ENCODE assay signal across 12 mouse cellular contexts in genomic region chrX:36047451-36047850, GRCm38 (mm10).
DNase-seq lines count a peak whose midpoint lies in the region; ATAC-seq and TF ChIP-seq lines count a peak whose summit lies in the region.
"Had no signal": no experiment of that assay in that cellular context is flagged by ENCODE, and none has a peak within 500 bp of the region (broad histone marks: within the 10 kb centered on the region; RNA-seq: fewer than 3 reads in every experiment).

No protein-coding gene starts in this region.

- H3K27me3 ChIP-seq in kidney, adult 2 months (replicated peaks; ENCODE audit: control insufficient read depth, insufficient read depth, low read length) = no peaks in the 10 kb centered on the region
- no peaks in the 10 kb centered on the region for H3K27me3 ChIP-seq in kidney, embryonic 14.5 days (ENCODE audit: control insufficient read depth, insufficient read depth, low read length)

- no peaks in the 10 kb centered on the region for H3K9me3 ChIP-seq in kidney, embryonic 14.5 days (ENCODE audit: control insufficient read depth, low read length)

- peak; percentile 35 for DNase-seq in adrenal gland, postnatal 10 days
- no peak for DNase-seq in adrenal gland, adult 18-20 months (ENCODE audit: low spot score in 2 of 2)
- peak; percentile 72 for DNase-seq in kidney, adult 2 months
- DNase-seq in urinary bladder, postnatal 14 days (ENCODE audit: low spot score) = peak; percentile 15
- DNase-seq in urinary bladder, postnatal 25 days (ENCODE audit: low spot score) = no peak
- no peak for DNase-seq in layer of hippocampus, postnatal 25 days (ENCODE audit: extremely low spot score in 1 of 2, low spot score in 1 of 2)
- no peak for DNase-seq in natural killer cell, adult 2 months (ENCODE audit: low spot score in 2 of 2)
- DNase-seq: cerebellum, postnatal 10 days; gastrocnemius, postnatal 10 days; thymus, postnatal 14 days had no signal

- no peaks in the 10 kb centered on the region for H3K36me3 ChIP-seq in kidney, adult 2 months (ENCODE audit: control insufficient read depth, insufficient read depth, low read length)
- no peaks in the 10 kb centered on the region for H3K36me3 ChIP-seq in kidney, embryonic 14.5 days (ENCODE audit: control insufficient read depth, insufficient read depth, low read length)

- no peak for ATAC-seq in kidney, embryonic 14.5 days (ENCODE audit: low FRiP score, low TSS enrichment)

- WGBS in kidney, adult 2 months = 4% methylated on average over 1 of the region's 1 CpGs
- 82% methylated on average over 1 of the region's 1 CpGs for WGBS in kidney, embryonic 14.5 days

- no peak overlapping the region for H3K4me2 ChIP-seq in kidney, embryonic 14.5 days (replicated peaks; ENCODE audit: low read depth, low read length)

- no peak overlapping the region for H3K4me3 ChIP-seq in kidney, adult 2 months (ENCODE audit: insufficient read depth, low read depth, low read length)
- H3K4me3 ChIP-seq in kidney, embryonic 14.5 days (ENCODE audit: low read length) = no peak overlapping the region
- H3K4me3 ChIP-seq: myocyte had no signal

- no peaks in the 10 kb centered on the region for H3K4me1 ChIP-seq in kidney, adult 2 months (ENCODE audit: control insufficient read depth, insufficient read depth, low read length)
- no peaks in the 10 kb centered on the region for H3K4me1 ChIP-seq in kidney, embryonic 14.5 days (ENCODE audit: control insufficient read depth, insufficient read depth, low read length)

- no peak overlapping the region for H3K27ac ChIP-seq in kidney, adult 2 months (ENCODE audit: insufficient read depth, low read depth, low read length)
- H3K27ac ChIP-seq in kidney, embryonic 14.5 days (ENCODE audit: low read depth, low read length) = no peak overlapping the region

- TF ChIP-seq POLR2A in kidney, adult 2 months (IDR thresholded peaks at IDR 0.05; ENCODE audit: low read depth, low read length) = no peak

- no peak overlapping the region for H3K9ac ChIP-seq in kidney, embryonic 14.5 days (ENCODE audit: low read depth, low read length)

- TF ChIP-seq CTCF in kidney, adult 2 months (conservative IDR thresholded peaks at IDR 0.05; ENCODE audit: insufficient read depth, insufficient read length, low read depth, low read length) = no peak

Comparison
In these comparisons a context has a peak if more than half of its experiments do, and no peak if none do; other contexts are left out.
1. DNase-seq: peak in adrenal gland, postnatal 10 days (single experiment), kidney, adult 2 months (single experiment) and urinary bladder, postnatal 14 days (single experiment); none in adrenal gland, adult 18-20 months (0 of 2), urinary bladder, postnatal 25 days (single experiment), layer of hippocampus, postnatal 25 days (0 of 2) and natural killer cell, adult 2 months (0 of 2).